Mouse (Mus musculus) adrenal gland, adult (tissue): Measurements from ENCODE around the gene Grin1.

ENCODE experiments used
- DNase-seq, 2 experiments: peaks; one replicate each; pipeline ENCODE4 v3.0.0; 2022 to 2023; ENCODE audit warnings: low spot score in 1 of 2; ENCODE audit not compliant: inconsistent age in 2 of 2

Grin1 gene

DNA sequence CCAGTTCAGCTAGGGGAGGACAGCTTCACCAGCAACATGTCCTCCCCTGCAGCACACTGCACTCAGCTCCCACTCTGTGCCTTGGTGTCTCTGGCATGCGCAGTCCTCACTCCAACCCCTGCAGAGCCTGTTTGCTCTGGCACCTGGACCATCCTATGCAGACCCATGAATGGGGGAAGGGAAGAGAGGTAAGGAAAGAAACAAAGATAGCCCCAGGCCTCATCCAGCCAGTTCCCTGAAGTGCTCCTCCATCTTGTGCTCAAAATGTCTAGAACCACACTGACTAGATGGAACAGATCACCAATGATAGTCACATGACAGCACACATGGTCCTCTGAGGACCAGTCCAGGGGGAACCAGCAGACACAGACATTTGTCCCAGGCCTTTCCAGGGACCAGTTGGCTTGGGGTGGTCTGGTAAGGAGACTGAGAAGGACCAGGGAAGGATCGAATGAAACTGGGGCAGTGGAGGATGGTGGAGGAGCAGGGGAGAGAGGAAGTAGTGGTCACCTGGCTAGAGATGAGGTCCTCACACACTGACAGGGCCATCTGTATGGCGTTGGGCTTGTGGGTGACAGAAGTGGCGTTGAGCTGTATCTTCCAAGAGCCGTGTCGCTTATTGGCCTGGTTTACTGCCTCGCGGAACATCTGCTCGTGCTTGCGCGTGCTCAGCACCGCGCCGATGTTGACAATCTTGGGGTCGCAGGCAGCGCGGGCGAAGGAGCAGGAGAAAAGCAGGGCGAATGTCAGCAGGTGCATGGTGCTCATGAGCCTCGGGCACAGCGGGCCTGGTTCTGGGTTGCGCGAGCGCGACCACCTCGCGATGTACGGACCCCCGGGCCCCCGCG is 644 bp downstream of the Grin1 start:
- no peak for DNase-seq

DNA sequence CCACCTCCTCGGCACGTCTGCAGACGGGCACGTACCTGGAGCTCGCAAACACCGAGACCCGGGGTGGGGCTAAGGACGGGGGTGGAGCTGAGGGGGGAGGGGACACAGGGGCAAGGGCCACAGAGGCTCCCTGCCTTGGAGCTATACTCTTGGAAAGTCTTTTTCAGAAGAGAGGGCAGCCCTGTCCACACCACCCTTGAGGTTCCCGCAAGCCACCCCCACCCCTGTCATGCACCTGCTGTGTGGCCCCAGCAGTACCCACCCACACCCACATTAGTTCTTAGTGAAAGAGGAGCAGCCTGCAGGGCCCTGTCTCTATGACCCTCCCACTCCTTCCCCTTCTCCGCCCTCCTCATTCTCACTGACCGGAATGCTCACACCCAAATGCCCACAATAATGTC is 7.5 kb downstream of the Grin1 start:
- no peak for DNase-seq

DNA sequence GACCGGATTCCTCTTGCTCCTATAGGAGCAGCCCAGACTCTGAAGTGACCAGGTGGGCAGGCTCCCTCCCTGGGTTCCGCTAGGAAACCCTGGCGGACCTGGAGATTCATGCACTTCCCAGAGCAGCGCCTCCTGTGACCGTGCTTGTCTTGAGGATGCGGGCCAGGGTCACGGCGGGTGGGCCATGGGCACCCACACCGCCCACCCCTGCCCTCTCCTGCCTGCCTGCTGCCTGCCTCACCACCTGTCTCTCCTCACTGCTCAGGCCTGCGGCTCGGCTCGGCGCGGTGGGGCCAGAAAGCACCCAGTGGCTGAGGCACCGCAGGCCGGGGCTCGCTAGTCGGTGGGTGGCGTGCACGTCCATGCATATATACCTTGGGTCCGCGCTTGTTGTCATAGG is 8.0 kb downstream of the Grin1 start:
- no peak for DNase-seq

DNA sequence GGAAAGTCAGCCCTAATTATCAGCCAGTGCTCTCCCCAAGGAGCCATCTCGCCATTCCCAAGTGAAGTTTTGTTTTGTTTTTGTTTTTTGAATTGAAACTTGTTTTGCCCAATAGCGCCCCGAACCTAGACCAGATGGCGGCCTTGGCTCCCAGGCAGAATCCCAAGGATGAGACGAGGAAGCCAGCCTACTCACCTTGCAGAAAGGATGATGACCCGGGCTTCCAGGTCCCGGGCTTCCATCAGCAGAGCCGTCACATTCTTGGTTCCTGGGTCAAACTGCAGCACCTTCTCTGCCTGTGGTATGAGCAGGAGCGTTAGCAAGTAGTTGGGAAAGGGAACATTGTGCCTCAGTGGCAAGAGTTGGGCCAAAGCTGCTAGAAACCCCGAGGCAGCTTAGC is 8.8 kb downstream of the Grin1 start:
- no peak for DNase-seq

DNA sequence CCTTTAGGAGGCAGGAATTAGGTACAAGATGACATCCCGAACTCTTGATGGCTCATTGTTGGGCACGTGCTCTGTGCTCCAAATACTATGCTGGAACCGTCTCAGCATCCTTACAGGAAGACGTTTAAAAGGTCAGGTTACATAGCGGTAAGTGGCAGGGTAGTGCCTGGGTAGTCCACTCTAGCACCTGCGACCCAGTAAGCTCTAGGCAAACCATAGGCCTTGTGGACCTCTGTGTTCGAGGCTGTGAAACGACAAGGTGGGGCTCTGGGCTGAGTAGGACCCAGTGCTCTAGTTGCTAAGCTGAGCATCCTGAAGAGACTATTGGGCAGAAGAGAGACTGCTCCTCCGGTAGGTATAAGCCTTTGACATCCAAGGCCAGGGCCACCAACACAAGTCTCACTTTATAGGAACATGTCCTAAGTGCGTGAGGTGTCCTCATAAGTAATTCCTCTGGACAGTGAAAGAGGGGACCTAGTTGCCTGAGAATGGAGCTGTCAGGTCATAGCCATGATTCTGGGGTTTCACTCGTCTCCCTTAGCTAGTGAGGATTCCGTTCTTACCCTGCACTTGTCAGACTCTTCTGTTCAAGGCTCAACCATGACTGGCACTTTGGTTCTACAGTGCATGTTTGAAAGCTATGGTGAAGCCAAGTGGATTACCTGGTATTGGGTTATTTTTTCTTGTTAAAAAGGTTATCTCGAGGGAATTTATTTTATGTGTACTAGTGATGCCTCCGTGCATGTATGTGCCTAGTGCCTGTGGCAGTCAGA is 13.2 kb downstream of the Grin1 start:
- no peak for DNase-seq

DNA sequence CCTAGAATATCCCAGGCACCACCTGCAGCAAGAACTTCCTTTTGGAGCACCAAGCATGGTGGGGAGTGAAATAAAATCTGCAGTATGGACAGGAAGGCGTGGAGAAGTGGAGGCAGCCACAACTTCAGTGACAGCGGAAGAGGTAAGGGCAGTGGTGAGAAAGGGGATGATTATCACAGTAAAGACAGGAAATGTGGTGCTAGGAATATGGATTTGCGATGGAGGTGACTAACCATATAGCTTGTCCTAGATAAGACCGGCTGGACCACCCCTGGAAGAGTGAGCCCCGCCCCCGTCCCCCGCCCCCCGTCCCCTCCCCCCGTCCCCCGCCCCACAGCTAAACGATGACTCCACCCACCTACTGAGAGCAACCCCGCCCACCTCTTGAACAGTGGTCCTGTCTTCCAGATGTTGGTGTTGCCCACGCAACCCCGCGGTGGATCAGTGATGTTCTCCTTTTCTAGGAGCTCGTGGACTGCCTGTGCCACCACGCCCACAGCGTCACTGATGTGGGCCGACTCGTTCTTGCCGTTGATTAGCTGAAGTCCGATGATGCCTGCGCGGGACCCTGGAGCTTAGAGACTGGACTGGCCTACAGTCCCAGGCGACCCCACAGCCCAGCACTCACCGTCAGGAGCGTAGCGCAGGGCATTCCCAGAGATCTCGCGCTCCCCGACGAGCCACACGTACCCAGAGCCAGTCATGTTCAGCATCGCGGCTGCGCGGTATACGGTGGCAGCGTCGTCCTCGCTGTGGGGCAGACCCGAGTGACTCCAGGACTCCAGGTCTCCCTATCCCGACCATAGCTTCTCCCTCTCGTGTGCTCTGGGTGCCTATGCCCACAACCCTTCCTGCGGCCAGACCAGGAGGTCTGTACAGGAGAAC is 14.1 kb downstream of the Grin1 start:
- DNase-seq, result peak; percentile 40 to 65

DNA sequence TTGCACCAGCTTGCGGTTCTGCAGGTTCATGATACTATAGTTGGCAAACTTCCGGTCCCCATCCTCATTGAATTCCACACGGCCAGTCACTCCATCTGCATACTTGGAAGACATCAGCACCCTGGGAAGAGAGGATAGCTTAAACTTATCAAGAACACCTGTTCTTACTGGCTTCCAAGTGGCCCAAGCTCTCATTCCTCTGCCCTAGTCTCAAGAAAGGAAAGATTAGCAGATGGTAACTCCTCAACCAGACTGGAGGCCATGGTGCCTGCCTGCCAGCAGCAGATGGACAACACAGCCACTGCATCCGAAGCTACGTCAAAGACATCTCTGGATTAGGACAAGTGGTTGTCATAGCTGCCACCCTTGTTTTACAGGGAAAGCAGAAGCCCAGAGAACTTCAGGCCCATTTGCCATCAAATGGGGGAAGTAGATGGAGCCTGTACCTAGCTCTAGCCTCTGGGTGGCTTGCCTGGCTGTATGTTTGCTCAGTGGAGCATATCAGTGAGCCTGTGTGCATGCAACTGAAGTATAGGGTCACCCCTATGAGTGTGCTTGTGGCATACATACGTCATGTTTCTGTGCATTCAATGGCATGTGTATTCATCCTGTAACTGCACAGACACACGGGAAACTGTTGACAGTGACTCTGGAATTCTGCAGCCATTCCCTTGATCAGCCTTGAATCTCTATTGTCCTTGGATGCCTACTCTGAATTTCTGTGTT is 14.9 kb downstream of the Grin1 start:
- DNase-seq, result no peak

DNA sequence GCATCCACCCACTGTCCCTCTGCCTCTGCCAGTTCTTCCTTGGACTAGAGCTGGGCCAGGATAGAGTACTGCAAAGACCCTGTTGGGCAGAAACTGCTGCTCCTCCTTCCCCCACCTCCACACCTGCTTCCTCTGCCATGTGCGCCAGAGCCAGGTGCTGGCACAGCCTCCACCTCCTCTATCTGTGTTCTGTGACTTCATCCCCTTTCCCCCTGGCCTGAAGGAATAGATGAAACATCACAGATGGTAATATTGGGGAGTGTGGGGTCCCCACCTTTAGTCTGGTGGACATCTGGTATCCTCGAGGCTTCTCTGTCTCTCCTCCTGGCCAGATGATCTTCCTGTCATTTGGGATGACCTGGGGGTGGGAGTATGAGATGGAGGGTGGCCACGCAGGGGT is 15.5 kb downstream of the Grin1 start:
- no peak for DNase-seq

DNA sequence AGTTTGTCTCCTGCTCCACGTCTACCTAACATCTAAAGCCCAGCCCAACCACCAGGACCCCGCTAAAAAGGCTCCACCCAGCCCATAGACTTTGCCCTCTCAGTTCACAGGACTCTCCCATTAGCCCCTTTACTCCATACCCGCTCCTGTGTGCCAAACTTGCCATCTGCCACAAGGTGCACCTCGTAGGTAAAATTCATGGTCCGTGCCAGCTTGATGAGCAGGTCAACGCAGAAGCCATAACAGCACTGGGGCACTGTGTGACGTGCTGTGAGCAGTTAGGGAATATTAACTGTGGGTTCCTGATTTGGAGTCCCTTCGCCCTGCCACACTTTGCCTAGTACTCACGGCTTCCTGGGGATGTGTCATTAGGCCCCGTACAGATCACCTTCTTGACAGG is 20.9 kb downstream of the Grin1 start:
- DNase-seq, result no peak

DNA sequence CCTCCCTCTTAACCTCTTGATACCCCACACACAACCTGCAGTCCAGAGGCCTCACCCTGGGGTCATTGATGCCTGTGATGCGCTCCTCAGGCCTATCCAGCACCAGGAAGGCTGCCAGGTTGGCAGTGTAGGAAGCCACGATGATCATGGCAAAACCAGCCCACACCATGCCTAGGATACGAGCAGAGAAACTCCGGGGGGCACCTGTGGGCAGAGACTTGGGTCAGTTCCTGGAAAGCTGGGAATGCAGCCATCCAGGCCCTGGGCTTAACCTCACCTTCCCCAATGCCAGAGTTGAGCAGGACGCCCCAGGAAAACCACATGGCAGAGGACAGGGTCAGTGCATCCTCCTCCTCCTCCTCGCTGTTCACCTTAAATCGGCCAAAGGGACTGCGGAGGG is 21.9 kb downstream of the Grin1 start:
- DNase-seq, result no peak

DNA sequence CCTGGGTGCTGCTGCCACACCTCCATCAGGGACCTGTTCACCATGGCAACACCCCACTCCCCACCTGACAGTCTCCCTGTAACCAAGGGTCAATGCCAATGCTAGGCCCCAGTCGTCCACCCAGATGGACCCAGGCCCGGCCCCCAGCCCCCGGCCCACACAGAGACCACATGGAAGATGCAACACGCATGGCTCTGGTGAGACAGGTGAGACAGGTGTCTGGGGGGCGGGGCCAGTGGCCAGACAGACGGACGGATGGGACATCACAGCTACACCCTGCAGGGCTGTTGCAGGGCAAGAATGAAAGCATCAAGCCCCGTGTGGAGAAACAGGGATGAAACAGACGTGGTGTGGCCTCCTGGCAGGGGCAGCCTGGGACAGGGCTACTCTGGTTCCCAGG is 25.3 kb downstream of the Grin1 start:
- no peak for DNase-seq

DNA sequence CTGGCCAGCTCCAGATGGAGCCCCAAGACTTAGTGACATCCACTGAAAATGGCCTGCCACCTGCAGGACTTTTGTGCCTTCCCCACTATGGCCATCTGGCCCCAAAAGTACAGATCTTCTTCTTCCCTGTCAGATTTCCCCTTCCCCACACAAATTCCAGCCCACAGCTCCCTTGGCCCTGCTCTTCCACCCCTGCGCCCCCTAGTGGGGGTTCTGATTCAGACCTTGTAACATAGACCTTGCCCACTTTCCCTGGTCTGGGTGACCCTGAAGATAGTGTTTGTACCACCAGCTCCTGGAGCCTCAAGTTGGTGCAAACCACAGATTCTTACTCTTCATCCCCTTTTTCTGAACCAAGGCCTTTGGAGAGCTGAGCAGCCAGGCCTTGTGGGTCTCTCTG is 26.1 kb downstream of the Grin1 start:
- DNase-seq, result peak; percentile 58 to 90

DNA sequence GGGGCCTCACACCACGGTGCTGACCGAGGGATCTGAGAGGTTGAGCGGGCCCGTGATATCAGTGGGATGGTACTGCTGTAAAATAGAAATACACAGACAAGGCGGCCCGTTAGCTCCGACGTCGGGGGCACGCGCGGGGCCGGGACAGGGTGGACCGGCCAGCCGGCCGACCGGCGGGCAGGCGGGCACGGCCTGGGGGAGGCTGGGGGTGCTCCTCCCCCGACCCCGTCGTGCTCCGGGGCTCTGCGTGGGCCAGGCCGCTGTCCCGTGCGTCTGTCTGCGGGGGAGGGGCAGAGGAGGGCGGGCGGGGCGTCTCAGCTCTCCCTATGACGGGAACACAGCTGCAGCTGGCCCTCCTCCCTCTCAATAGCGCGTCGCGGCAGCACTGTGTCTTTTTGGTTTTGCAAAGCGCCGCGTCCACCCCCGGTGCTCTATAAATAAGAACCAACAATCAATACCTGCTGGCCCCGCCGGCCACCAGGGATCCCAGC is 26.9 kb downstream of the Grin1 start:
- no peak for DNase-seq

DNA sequence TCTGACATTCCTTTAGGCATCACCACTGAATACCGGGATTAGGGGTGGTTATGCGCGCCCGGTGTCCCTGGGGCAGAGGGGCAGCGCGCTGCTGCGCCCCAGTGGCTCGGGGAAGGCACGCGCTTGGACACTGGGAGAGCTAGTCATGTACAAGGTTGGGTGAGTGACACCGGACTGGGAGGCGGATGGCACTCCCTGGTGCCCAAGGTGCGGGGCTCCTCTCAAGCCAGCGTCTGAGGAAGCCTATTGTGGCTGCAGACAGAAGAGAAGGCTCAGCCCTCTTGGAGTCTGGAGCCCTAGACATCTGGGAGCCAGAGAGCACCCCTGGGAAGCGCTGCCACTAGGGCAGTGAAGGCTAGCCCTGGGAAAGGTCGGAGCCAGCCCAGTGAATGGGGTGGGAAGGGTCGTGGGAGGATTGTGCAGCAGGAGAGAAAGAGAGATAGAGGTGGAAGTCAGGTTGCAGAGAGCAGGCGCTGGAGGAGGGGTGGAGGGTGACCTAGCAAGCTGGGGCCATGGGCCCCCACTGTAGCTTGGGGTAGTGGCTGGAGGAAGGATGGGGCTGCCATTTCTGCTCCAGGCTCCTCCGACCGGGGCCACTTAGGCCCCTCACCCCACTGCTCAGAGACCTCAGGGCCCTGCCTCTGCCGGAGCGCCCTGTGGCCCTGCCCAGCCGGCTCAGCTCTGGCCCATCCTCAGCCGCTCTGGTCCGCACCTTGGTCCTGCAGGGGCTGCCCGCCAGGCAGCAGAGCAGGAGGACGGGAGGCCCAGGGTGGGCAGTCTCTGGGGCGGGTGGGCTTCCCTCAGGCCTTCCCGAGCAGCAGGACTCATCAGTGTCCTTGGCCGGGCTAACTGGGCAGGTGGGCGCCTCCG is 27.6 kb downstream of the Grin1 start:
- DNase-seq, result peak in 1 of 2 experiments; percentile 56

DNA sequence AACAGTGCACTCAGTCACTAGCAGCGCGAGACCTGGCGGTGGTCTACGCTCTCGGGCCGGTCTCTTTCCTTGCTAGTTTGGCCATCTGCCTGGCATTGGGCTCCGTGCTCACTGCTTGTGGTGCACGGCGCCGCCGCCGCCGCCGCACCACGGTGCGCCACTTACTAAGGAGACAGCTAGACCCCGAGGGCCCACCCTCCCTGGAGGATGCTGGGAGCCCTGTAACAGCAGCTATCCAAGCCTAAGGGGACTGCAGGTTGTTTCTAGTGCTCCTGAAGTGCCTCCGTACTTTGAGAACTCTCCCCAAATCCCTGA is 28.2 kb downstream of the Grin1 start:
- DNase-seq, result no peak

DNA sequence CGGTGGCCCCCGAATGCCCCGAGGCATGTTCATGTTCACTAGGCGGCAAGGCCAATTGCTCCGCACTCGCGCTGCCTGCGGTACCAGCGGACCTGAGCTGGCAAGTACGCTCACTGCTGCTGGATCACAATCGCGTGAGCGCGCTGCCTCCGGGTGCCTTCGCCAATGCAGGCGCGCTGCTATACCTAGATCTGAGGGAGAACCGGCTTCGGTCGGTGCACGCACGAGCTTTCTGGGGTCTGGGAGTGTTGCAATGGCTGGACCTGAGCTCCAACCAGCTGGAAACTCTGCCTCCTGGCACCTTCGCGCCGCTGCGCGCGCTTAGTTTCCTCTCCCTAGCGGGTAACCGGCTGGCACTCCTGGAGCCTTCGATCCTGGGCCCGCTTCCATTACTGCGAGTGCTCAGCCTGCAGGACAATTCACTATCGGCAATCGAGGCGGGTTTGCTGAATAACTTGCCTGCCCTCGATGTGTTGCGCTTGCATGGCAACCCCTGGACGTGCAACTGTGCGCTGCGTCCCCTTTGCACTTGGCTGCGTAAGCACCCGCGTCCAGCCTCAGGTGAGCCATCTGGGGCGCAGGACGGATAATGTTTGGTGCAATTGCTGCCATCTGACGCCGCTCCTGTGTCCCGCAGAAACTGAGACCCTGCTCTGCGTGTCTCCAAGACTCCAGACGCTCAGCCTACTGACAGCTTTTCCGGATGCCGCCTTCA is 28.7 kb downstream of the Grin1 start:
- peak in 1 of 2 experiments; percentile 75 for DNase-seq

DNA sequence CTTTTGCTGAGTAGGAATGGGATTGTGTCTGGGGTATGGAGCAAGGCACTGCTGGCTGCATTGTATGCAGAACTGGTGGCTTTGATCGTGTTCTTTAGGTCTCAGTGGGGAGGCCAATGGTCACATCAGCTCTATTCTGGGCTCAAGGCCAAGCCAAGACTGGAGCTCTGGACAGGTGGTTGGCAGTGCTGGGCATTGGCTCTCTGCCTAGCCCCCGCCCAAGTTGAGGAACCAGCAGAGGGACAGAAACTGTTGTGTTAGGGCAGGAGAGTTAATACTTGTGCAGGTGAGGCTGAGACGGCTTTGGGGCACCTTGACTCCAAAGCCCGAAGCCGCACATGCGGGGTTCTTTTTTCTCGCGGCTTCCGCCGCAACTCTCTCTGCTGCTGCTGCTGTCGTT is 29.3 kb downstream of the Grin1 start, which contains the start of gene Lrrc26:
Gene Lrrc26, plus strand, starts transcription at position 265 of the 400 bp plus-strand sequence.
- DNase-seq, result no peak

DNA sequence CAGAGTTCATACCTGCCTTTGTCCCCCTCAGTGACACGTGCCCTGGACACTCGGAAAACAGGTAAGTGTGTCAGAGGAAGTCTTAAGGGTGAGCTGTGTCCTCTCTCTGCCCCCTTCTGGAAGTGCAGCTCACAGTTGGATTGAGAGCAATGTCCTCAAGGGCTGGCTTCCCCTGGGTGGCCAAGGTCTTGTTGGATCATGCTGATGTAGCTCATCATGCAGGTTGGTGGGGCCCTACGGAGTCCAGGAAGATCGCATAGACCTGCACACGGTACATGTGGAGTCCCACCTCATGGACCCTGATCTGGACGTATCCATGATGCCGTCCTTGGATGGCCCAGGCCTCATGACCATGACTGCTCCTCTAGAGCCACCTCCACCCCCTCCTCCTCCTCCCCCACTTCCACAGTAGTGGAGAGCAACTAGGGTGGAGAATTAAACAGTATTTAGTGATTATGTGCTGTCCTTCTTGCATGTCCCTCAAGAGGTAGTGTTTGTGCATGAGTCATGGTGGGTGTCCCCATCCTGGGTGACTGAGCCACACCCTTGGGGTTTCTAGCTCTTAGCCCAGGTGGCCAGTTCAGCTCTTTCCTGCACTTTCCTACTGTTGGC is 30.1 kb downstream of the Grin1 start:
- DNase-seq, result no peak
